Mouse (Mus musculus) layer of hippocampus, adult 8-10 months (tissue): ENCODE results near the gene Gm3020. TPM values are rescaled to one million over a fixed set of nuclear protein-coding genes. Genes with fewer than 3 reads are reported as not detected.
"Not testable (repeated sequence)": the region's sequence is repeated elsewhere in the genome, so short reads cannot be mapped to it uniquely, and the experiment has no call there.

Experiments
- DNase-seq, 2 experiments: peaks; one replicate each; pipeline ENCODE4 v3.0.0; 2022; ENCODE audit warnings: low spot score in 2 of 2
- total RNA-seq, 4 experiments: library from RNA; stranded (reverse); gene quantifications; 2 replicates each; pipeline ENCODE4 v1.2.4; 2022

Gene Gm3020
- total RNA-seq: 1 to 10 TPM; 2.5 to 5.5 (median 3.5) TPM

- DNase-seq: not testable (repeated sequence)
Observed at GRCm38 (mm10) chr14:3651730-3652129, at the start of gene Gm3020. Gene Gm3020 (plus strand): TSS chr14:3652030.

- DNase-seq: not testable (repeated sequence)
Observed at GRCm38 (mm10) chr14:3634212-3634611, 17.6 kb upstream of the Gm3020 start, which contains the start of gene Gm3012. Gene Gm3012 (plus strand): TSS chr14:3634512.

- DNase-seq: not testable (repeated sequence)
Observed at GRCm38 (mm10) chr14:3688483-3688882, 36.7 kb downstream of the Gm3020 start, which contains the start of gene Gm3043. Gene Gm3043 (plus strand): TSS chr14:3688783.

Other genes with a start within 250 kb of the Gm3020 start
- gene Gm10409, start 239.4 kb upstream of the Gm3020 start, total RNA-seq: 1 to 10 TPM; 2.5 to 5.5 (median 3.5) TPM
- gene Gm3005, start 223.9 kb upstream of the Gm3020 start, total RNA-seq: under 1 TPM in 1 of 4 experiments, not detected in 3; 0.50 TPM
- gene Gm10408, start 202.7 kb upstream of the Gm3020 start, total RNA-seq: not detected
- gene Gm3012, start 17.5 kb upstream of the Gm3020 start, total RNA-seq: not detected
- gene Gm3043, start 36.8 kb downstream of the Gm3020 start, total RNA-seq: not detected
- gene Gm3002, start 158.0 kb downstream of the Gm3020 start, total RNA-seq: 1 to 10 TPM in 2 of 4 experiments, under 1 TPM in 1, not detected in 1; 0.85 to 2.6 (median 1.5) TPM
- 1 to 10 TPM in 1 of 4 experiments, not detected in 3; 1.1 TPM for gene Gm3033, start 194.2 kb downstream of the Gm3020 start, total RNA-seq
- under 1 TPM in 1 of 4 experiments, not detected in 3; 0.30 TPM for gene Gm2916, start 232.1 kb downstream of the Gm3020 start, total RNA-seq